Mouse (Mus musculus) embryonic stem cell, embryonic (primary cell): ENCODE data around the gene Tmem17.

Experiments used
- CTCF ChIA-PET, 4 experiments: fragments of 300-600 bp in 2 of 4; fragments of 350-600 bp in 2 of 4; sonication (Branson Sonifier 250); formaldehyde crosslinking; loops; one replicate each; lab custom pipeline; 2022; ENCODE audit warnings: inconsistent platforms in 2 of 4; lab: Charles Lee
- POLR2A ChIA-PET, 4 experiments: fragments of 300-600 bp in 2 of 4; fragments of 350-600 bp in 2 of 4; sonication (Branson Sonifier 250); formaldehyde crosslinking; loops; one replicate each; lab custom pipeline; 2022; ENCODE audit warnings: antibody characterized with exemption in 4 of 4, inconsistent platforms in 1 of 4; lab: Charles Lee

The Tmem17 gene

GRCm38 (mm10) chr11:22560061-22560460 lies 48.2 kb downstream of the Tmem17 start:
- ChIA-PET POLR2A (interaction anchor here in 2 of 4 experiments (0.6 to 1.2 kb wide), 2 partner anchors 43 to 91 kb away, joined by 3 to 4 read pairs; no protein-coding TSS in a partner anchor), CTCF (interaction anchor here in 3 of 4 experiments (0.6 to 1.1 kb wide), 3 partner anchors 20 to 57 kb away, joined by 3 to 5 read pairs (median 3); no protein-coding TSS in a partner anchor)

GRCm38 (mm10) chr11:22560503-22561328 lies 48.8 kb downstream of the Tmem17 start:
- ChIA-PET CTCF (interaction anchor here in 3 of 4 experiments (0.6 to 1.1 kb wide), 3 partner anchors 20 to 57 kb away, joined by 3 to 5 read pairs (median 3); no protein-coding TSS in a partner anchor), POLR2A (interaction anchor here in 2 of 4 experiments (0.7 to 1.4 kb wide), 4 partner anchors 44 to 100 kb away, joined by 3 to 4 read pairs (median 4); no protein-coding TSS in a partner anchor)

DNA sequence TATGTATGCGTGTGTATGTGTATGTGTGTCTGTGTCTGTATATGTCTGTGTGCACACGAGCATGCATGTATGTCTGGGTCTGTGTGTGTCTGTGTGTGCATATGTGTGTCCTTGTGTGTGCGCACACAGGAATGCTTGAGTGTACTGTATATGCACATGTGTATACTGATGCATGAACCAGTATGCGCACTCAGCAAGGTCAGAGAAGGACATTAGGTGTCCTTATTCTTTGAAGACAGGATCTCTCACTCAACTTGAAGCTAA lies 49.4 kb downstream of the Tmem17 start:
- CTCF ChIA-PET: interaction anchor here in 2 of 4 experiments (1.0 to 1.1 kb wide), 2 partner anchors 21 to 56 kb away, joined by 3 read pairs; no protein-coding TSS in a partner anchor
- POLR2A ChIA-PET: interaction anchor here in 2 of 4 experiments (1.2 to 1.4 kb wide), 3 partner anchors 44 to 60 kb away, joined by 3 to 4 read pairs (median 4); no protein-coding TSS in a partner anchor

DNA sequence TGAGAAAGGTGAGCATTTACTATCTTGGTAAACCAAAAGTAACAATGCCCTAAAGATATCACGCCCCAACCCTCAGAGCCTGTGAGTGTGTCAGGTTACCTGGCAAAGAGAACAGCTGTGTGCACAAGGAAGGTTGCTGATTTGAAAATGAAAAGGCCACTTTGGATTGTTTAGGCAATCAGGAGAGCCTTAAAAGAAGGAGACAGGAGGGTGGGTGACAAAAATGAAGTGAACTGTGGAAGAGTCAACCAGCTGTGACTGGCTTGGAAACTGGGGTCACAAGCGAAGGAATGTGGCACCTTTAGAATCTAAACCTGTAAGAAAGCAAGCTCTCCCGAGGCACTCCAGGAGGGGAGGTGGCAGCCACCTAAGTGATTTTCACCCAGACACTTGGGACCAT lies 51.8 kb downstream of the Tmem17 start:
- POLR2A ChIA-PET: interaction anchor here in 3 of 4 experiments (0.5 to 2.7 kb wide), 24 partner anchors 9 to 407 kb away, joined by 3 to 29 read pairs (median 4); partner anchors contain the start of gene B3gnt2 (in 1 of the 3)
- CTCF ChIA-PET: interaction anchor here in 2 of 4 experiments (0.6 to 1.7 kb wide), 3 partner anchors 12 to 53 kb away, joined by 3 to 6 read pairs (median 4); no protein-coding TSS in a partner anchor

- ChIA-PET CTCF (interaction anchor here in 1 of 4 experiments (1.2 kb wide), 1 partner anchor 25 kb away, joined by 4 read pairs; no protein-coding TSS in a partner anchor), POLR2A (interaction anchor here (0.7 to 2.7 kb wide), 12 partner anchors 8 to 300 kb away, joined by 3 to 29 read pairs (median 6); no protein-coding TSS in a partner anchor)
Measured at GRCm38 (mm10) chr11:22564676-22565075, 52.8 kb downstream of the Tmem17 start.
